Mouse (Mus musculus) heart, embryonic 11.5 days (tissue): ENCODE data around the gene Ppp1r9a. TPM values are rescaled to one million over a fixed set of nuclear protein-coding genes. Genes with fewer than 3 reads are reported as not detected.
A peak's percentile ranks its signal among the peaks of the same experiment; 100 is the strongest.

Experiments
- ATAC-seq: fragments of 200-750 bp; cut with Nextera tagmentation; replicated peaks from 2 replicates; pipeline ENCODE4 v1.8.0; 2017; ENCODE audit warnings: moderate library complexity; ENCODE audit not compliant: insufficient number of reproducible peaks, low FRiP score, low TSS enrichment
- H3K27ac ChIP-seq: fragments of 300-500 bp; sonication (generic); 2 replicates; pipeline ENCODE4 v1.5.1; 2014; ENCODE audit warnings: mild to moderate bottlenecking, low read depth, low read length
- H3K27me3 ChIP-seq: fragments of 300-500 bp; sonication (generic); 2 replicates; pipeline ENCODE4 v1.6.1; 2014; ENCODE audit warnings: mild to moderate bottlenecking, low read length, mixed read lengths; ENCODE audit not compliant: control insufficient read depth, insufficient read depth
- H3K36me3 ChIP-seq: fragments of 300-500 bp; sonication (generic); 2 replicates; pipeline ENCODE4 v1.6.1; 2014; ENCODE audit warnings: mild to moderate bottlenecking, low read length, moderate library complexity, mixed read lengths; ENCODE audit not compliant: control insufficient read depth, insufficient read depth
- H3K4me1 ChIP-seq: fragments of 300-500 bp; sonication (generic); 2 replicates; pipeline ENCODE4 v1.6.1; 2014; ENCODE audit warnings: low read length; ENCODE audit not compliant: control insufficient read depth, insufficient read depth
- H3K4me2 ChIP-seq: fragments of 300-500 bp; sonication (generic); 2 replicates; pipeline ENCODE4 v1.6.1; 2014; ENCODE audit warnings: mild to moderate bottlenecking, moderate library complexity
- H3K4me3 ChIP-seq: fragments of 300-500 bp; sonication (generic); 2 replicates; pipeline ENCODE4 v1.5.1; 2014; ENCODE audit warnings: low read depth, low read length
- H3K9ac ChIP-seq: fragments of 300-500 bp; sonication (generic); 2 replicates; pipeline ENCODE4 v1.6.1; 2014; ENCODE audit warnings: mild to moderate bottlenecking, low read depth, low read length, moderate library complexity
- H3K9me3 ChIP-seq: fragments of 300-500 bp; sonication (generic); replicated peaks from 2 replicates; pipeline ENCODE4 v1.6.1; 2016; ENCODE audit warnings: low read length; ENCODE audit not compliant: control insufficient read depth
- WGBS: fragments of 180-500 bp; shearing (Covaris S2); extraction: QIAGEN DNeasy Blood & Tissue Kit; methylation state at CpG from one replicate; pipeline ENCODE4 v1.1.7; 2014; ENCODE audit not compliant: insufficient replicate concordance; 5-methylcytosine and 5-hydroxymethylcytosine counted together
- polyA plus RNA-seq: library from polyadenylated mRNA; unstranded; fragments of >200 nt; fragmentation: Nextera tagmentation; extraction: Ambion mirVana; gene quantifications from 2 replicates; pipeline ENCODE4 v1.2.1, GENCODE M21; 2014

Ppp1r9a gene
- polyA plus RNA-seq, 1 experiment from 2014 or later, result 25.0 TPM

DNA sequence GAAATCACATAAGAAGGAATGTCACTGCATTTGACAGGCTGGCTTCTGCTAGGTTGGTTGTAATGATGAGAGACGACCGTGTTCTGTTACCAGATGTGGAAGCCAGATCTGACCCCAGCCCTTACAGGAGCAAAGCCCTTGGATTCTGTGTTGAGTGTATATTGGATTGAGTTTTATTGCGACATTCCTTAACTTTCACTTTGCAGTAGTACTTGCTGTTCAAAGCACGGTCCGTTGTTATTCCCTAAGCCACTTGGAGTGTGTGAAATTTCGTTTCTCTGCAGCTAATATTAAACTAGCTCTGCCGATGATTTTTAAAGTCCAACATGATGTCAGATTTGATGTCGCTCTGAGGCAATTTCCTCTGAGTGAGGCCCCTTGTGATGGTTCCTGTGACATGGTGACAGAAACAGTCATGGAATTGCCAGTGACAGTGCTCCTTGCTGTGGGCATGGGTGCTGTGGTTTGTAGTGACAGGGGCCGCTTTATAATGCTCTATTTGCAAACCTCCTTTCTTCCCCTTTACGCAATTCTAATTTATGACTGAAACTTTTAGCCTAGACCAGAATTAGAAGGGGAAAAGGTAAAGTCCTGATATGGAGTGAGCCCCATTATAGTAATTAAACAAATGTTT is 271.6 kb downstream of the Ppp1r9a start:
- H3K4me3 ChIP-seq, result no peak overlapping the region
- H3K27ac ChIP-seq, result no peak overlapping the region
- H3K27me3 ChIP-seq, result no peaks in the 10 kb centered on the region
- H3K4me1 ChIP-seq, result peaks cover 2% of the 10 kb centered on the region; the same call in 1 of the 2 replicates
- no peaks in the 10 kb centered on the region for H3K9me3 ChIP-seq
- ATAC-seq, result no peak
- H3K36me3 ChIP-seq, result no peaks in the 10 kb centered on the region
- no peak overlapping the region for H3K4me2 ChIP-seq
- 80% methylated on average over 10 of the region's 10 CpGs for whole genome bisulfite sequencing
- H3K9ac ChIP-seq, result no peak overlapping the region

DNA sequence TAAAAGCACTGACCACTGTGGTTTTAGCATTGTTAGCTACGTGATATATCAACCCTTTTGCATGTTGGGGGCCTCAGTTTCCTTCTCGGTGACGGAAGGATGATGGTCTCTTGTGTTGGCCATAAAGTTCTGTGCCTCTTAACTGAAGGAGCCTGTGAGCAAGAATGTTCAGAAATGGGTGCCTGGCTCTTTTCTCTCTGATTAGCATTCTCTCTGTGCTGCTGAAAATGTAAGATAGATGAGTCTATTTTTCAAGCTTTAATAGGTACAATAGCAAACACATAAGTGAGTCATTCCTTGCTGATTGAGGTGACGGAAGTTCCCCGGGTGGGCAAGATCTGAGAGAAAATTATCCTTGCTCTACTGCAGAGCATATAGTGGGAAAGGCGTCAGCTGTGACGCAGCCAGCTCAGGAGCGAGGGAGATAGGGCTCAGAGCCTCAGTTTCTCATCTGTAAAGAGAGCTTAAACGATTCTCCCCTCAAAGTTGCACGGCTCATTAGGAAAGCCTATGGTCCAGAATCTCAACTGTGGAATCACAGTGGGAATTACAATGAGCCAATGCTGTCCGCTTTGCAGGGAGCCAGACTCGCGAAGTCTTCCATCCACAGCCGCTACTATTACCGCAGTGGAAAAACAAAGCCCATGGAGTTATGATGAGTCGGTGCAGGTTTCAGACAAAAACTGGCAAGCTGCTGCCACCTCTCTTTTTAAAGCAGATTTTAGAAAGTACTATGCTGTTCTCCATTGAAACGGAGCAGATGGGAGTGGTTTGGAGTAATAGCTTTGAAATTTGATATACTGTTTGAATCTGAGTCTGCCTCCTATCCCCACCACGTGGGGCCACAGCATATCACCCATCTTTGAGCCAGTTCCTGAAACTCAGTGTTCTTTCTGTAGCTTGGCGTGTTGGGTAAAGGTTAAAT is 275.5 kb downstream of the Ppp1r9a start:
- WGBS, result 62% methylated on average over 19 of the region's 19 CpGs
- no peaks in the 10 kb centered on the region for H3K36me3 ChIP-seq
- H3K4me2 ChIP-seq, result peak overlapping the region; percentile 20
- no peaks in the 10 kb centered on the region for H3K9me3 ChIP-seq
- H3K4me1 ChIP-seq, result peaks cover 2% of the 10 kb centered on the region; the same call in 1 of the 2 replicates
- no peak overlapping the region for H3K4me3 ChIP-seq
- H3K9ac ChIP-seq, result no peak overlapping the region
- no peaks in the 10 kb centered on the region for H3K27me3 ChIP-seq
- no peak for ATAC-seq
- H3K27ac ChIP-seq, result no peak overlapping the region

DNA sequence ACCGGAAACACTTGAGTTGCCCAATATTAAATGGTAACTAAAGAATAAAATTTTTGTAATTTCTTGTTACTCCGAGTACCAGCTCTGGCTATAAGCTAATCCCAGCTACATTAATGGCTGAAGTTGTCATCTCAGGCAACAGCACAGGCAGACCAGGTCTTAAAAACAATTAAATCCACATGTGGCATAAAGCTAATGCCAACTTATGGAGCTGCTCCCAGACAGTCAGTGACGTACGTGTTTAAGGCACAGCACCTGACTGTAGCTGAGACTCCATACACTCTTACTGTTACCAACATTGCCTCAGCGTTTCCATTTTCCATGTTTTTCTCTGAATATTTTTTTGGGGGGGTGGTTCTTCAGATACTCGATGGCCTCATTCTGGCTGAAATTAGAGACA is 276.5 kb downstream of the Ppp1r9a start:
- Histone ChIP-seq H3K4me1 (peaks cover 2% of the 10 kb centered on the region; the same call in 1 of the 2 replicates), H3K27me3 (no peaks in the 10 kb centered on the region), H3K9me3 (no peaks in the 10 kb centered on the region), H3K36me3 (no peaks in the 10 kb centered on the region), H3K27ac (no peak overlapping the region), H3K4me3 (no peak overlapping the region), H3K4me2 (no peak overlapping the region), H3K9ac (no peak overlapping the region)
- 81% methylated on average over 6 of the region's 6 CpGs for WGBS
- no peak for ATAC-seq

DNA sequence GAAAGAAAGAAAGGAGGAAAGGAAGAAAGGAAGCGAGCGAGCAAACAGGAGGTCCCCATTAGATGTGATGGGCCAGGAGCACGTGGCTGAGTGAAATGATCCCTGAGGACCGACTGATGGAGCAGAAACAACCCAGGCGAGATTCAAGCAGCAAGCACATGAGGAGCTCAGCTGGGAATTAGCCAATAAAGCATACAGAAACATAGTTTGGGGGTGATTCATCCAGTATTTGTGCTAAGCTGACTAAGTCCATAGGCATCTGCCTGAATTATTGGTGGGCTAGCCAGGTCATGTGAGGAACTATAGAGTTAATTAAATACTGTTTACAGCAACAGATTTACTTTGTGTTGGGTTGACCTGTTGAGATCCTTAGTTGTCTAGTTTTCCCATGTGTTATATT is 277.9 kb downstream of the Ppp1r9a start:
- H3K4me1 ChIP-seq, result peaks cover 2% of the 10 kb centered on the region; the same call in 1 of the 2 replicates
- no peaks in the 10 kb centered on the region for H3K36me3 ChIP-seq
- H3K9me3 ChIP-seq, result no peaks in the 10 kb centered on the region
- H3K9ac ChIP-seq, result no peak overlapping the region
- ATAC-seq, result no peak
- no peak overlapping the region for H3K4me3 ChIP-seq
- H3K27ac ChIP-seq, result no peak overlapping the region
- WGBS, result 76% methylated on average over 5 of the region's 5 CpGs
- H3K27me3 ChIP-seq, result no peaks in the 10 kb centered on the region
- no peak overlapping the region for H3K4me2 ChIP-seq

DNA sequence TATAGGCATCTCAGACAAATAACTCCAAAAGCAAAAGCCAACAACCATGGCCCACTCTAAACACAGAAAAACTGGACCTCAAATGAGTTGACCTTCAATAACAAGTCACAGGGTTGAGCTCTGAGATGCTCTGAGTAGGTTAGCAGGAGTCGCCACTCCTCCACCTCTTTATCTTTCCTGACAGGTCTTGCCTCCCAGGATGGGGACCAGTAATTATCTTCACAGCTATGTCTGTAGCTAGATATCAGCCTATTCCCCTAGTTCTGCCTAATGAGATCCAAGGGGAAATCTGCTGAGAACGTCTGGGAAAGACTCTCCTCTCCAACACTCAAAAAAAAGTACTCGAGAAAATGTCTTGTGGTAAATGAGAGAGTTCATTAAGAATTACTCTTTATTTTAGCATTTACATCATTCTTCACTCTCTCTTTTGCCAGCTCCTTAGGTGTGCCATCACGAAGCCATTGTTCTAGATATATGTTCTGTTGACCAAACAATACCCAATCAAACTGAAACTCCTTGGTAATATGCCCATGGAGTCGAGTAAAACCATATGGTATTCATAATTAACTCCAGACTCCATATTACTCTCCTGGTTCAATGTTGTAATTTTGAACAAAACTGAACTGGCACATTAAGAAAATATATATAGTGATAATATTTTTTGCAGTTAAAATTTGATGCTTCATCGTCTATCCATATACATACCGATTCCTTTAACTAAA is 283.7 kb downstream of the Ppp1r9a start:
- H3K9me3 ChIP-seq, result no peaks in the 10 kb centered on the region
- H3K27ac ChIP-seq, result no peak overlapping the region
- no peak for ATAC-seq
- no peaks in the 10 kb centered on the region for H3K36me3 ChIP-seq
- H3K27me3 ChIP-seq, result no peaks in the 10 kb centered on the region
- H3K9ac ChIP-seq, result no peak overlapping the region
- H3K4me1 ChIP-seq, result no peaks in the 10 kb centered on the region
- H3K4me3 ChIP-seq, result no peak overlapping the region
- WGBS, result 64% methylated on average over 7 of the region's 7 CpGs
- no peak overlapping the region for H3K4me2 ChIP-seq

DNA sequence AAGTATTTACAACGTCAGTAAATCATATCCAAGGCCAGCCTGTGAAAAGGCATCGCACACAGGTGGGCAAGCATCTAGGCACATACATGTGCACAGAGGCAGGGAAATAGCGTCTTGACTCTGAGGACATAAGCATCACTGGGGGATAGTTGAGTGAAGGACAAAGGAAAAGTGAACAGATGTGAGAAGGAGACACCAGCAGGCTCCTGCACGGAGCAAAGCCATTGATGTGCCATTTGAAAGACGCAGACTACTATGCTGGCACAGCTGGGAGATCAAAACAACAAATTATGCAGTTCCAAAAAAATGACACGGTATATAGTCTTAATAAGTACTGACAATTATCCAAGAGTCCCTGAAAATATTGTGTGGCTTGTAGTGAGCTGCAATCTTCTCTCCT is 284.9 kb downstream of the Ppp1r9a start:
- Histone ChIP-seq H3K4me2 (no peak overlapping the region), H3K9me3 (no peaks in the 10 kb centered on the region), H3K9ac (no peak overlapping the region), H3K27me3 (no peaks in the 10 kb centered on the region), H3K4me3 (no peak overlapping the region), H3K36me3 (no peaks in the 10 kb centered on the region), H3K4me1 (no peaks in the 10 kb centered on the region), H3K27ac (no peak overlapping the region)
- no peak for ATAC-seq
- 86% methylated on average over 6 of the region's 6 CpGs for WGBS

DNA sequence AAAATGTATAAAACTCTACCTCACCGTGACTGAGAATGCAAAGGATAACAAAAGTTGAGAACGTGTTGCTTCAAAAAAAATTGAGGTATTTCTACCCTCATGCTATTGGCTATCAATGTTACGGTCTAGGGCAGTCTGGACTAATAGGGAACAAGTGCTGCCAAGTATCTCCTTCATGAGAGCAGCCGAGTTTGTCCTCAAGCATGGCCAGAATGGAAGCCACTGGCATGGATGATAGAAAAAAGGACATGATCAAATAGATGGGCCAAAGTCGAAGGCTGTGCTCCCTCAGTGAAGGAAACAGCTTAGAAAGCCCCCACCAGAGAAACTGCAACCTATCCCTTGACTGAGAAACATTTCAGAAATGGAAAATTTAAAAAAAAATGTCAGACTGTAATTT is 285.3 kb downstream of the Ppp1r9a start:
- no peak overlapping the region for H3K4me2 ChIP-seq
- 76% methylated on average over 5 of the region's 5 CpGs for WGBS
- H3K36me3 ChIP-seq, result no peaks in the 10 kb centered on the region
- H3K4me3 ChIP-seq, result no peak overlapping the region
- H3K9me3 ChIP-seq, result no peaks in the 10 kb centered on the region
- ATAC-seq, result no peak
- no peak overlapping the region for H3K27ac ChIP-seq
- no peaks in the 10 kb centered on the region for H3K27me3 ChIP-seq
- H3K9ac ChIP-seq, result no peak overlapping the region
- no peaks in the 10 kb centered on the region for H3K4me1 ChIP-seq

DNA sequence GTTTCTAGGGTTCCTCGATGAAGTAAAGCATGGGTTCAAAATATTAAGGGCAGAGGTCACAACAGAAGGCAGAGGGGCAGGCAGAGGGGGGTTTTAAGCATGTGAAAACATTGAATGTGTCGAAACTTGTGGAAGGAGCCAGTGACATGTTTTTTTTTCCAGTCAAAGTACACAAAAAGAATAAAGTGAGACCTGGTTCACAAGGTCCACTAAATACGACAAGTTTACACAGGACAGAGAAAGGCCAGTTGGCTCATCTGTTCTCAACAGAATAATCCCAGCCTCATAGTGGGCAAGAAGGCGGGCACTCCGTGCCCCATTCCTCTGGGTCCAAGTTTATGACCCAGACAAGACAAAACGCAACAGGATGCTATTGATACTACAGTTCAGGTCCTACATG is 286.2 kb downstream of the Ppp1r9a start:
- Histone ChIP-seq H3K36me3 (no peaks in the 10 kb centered on the region), H3K4me2 (no peak overlapping the region), H3K4me1 (0 out of 2 replicates have a peak, but pooled peaks cover 3% of the 10 kb centered on the region), H3K9me3 (no peaks in the 10 kb centered on the region), H3K9ac (no peak overlapping the region), H3K4me3 (no peak overlapping the region), H3K27ac (no peak overlapping the region), H3K27me3 (no peaks in the 10 kb centered on the region)
- no peak for ATAC-seq
- 74% methylated on average over 6 of the region's 6 CpGs for WGBS
